Mouse (Mus musculus) c-Kit-positive CD71-positive TER-119-positive erythroid progenitor cells, embryonic 14.5 days (primary cell): ENCODE data around the gene Gm13539.

Experiments used
- DNase-seq: peaks from one replicate; pipeline ENCODE4 v3.0.0-alpha.2; 2013; ENCODE audit warnings: low spot score

Gm13539 gene

GRCm38 (mm10) chr2:25828344-25828947, 46.4 kb downstream of the Gm13539 start:
- DNase-seq = no peak

GRCm38 (mm10) chr2:25830786-25831185, 48.7 kb downstream of the Gm13539 start:
- DNase-seq = no peak

GRCm38 (mm10) chr2:25836291-25836690, 54.2 kb downstream of the Gm13539 start:
- peak; percentile 60 for DNase-seq
